Mouse (Mus musculus): ENCODE results near the gene Cyp4x1. TPM values are rescaled to one million over a fixed set of nuclear protein-coding genes. Genes with fewer than 3 reads are reported as not detected.

The Cyp4x1 gene
- polyA plus RNA-seq (2014; fragmentation: Illumina TruSeq; extraction: RNeasy Lipid Tissue Mini Kit (QIAGEN cat#74804); ENCODE audit: low read depth, low replicate concordance), result not detected

DNA sequence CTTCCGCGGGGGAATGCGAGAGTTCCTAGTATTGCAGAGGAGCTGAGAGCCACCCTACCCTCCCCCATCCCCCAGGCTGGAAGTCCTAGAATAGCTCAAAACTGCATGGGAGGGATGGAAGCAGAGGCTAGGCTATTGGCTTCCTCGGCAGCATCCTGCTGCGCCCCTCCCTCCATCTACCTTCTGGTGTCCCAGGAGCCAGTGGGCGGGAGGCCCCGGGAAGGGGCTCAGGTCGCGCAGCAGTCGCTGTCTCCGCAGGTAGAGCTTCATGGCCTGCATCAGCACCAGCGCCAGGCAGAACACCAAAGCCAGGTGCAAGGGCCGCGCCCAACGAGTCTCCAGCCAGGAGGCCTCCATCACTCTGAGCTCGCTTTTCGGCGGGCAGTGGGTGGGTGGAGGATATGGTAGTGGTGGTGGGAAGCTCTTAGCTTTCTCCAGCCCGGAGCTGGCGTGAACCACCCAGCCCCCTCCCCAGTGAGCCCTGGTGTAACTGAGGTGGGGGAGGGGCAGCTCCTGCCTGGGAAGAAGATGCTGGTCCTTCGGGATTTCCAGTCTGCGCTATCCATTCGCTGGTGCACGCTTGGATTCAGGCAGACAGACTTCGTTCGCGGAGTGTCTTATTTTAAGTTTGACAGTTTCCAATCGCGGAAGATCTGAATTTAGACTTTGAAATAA, at the start of gene Cyp4x1:
Cyp4x1 (minus strand) TSS at position 661 of the 675 bp plus-strand sequence.

DNA sequence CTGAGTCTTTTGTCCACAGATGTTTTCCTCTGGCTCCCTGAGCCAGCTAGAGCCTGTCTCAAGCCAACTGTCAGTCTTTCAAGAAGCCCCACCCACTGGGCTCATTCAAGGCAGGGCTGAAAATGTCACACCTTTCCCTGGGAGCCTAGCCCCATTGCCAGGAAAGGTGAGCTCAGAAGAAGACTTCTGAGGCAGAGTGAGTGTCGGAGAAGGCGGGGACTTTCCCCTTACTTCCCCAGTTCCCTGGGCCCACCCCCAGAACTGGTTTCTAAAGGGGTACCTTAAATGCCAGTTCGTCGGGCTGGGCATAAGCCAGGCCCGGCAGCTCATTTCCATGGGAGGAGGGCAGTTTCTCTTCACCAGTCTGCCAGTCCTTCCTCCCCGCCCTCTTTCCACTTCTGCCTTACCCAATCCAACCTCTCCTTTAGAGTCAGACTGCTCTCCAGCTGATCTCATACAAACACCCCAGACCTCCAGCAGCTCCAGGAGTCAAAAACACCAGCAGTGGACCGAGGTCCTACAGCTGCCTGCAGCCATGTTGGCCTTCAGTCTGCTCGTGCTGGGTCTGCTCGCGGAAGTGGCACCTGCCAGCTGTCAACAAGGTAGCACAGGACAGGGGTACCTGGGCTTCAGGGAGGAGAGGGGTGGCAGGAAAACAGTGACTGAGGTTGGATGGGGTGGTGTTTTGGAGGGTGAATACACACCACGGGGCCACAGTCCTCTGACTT, 45.3 kb downstream of the Cyp4x1 start, which contains the start of gene Pdzk1ip1:
Pdzk1ip1 (plus strand) TSS at position 98 of the 728 bp plus-strand sequence.

GRCm38 (mm10) chr4:115056371-115056920, 77.6 kb downstream of the Cyp4x1 start, which contains the start of gene Tal1:
Tal1 (plus strand) TSS chr4:115056426.

Other genes with a start within 250 kb of the Cyp4x1 start
- gene Foxd2, start 225.4 kb downstream of the Cyp4x1 start, polyA plus RNA-seq (2014; fragmentation: Illumina TruSeq; extraction: RNeasy Lipid Tissue Mini Kit (QIAGEN cat#74804); ENCODE audit: low read depth, low replicate concordance), result 0.77 TPM
- gene Foxe3, start 208.3 kb downstream of the Cyp4x1 start, polyA plus RNA-seq (2014; fragmentation: Illumina TruSeq; extraction: RNeasy Lipid Tissue Mini Kit (QIAGEN cat#74804); ENCODE audit: low read depth, low replicate concordance), result not detected
- 613 TPM for gene Cmpk1, start 147.0 kb downstream of the Cyp4x1 start, polyA plus RNA-seq (2014; fragmentation: Illumina TruSeq; extraction: RNeasy Lipid Tissue Mini Kit (QIAGEN cat#74804); ENCODE audit: low read depth, low replicate concordance)
- gene Stil, start 134.1 kb downstream of the Cyp4x1 start, polyA plus RNA-seq (2014; fragmentation: Illumina TruSeq; extraction: RNeasy Lipid Tissue Mini Kit (QIAGEN cat#74804); ENCODE audit: low read depth, low replicate concordance), result 0.53 TPM
- 1.4 TPM for gene Tal1, start 77.9 kb downstream of the Cyp4x1 start, polyA plus RNA-seq (2014; fragmentation: Illumina TruSeq; extraction: RNeasy Lipid Tissue Mini Kit (QIAGEN cat#74804); ENCODE audit: low read depth, low replicate concordance)
- 82.1 TPM for gene Pdzk1ip1, start 45.6 kb downstream of the Cyp4x1 start, polyA plus RNA-seq (2014; fragmentation: Illumina TruSeq; extraction: RNeasy Lipid Tissue Mini Kit (QIAGEN cat#74804); ENCODE audit: low read depth, low replicate concordance)
- gene Cyp4a29, start 107.8 kb upstream of the Cyp4x1 start, polyA plus RNA-seq (2014; fragmentation: Illumina TruSeq; extraction: RNeasy Lipid Tissue Mini Kit (QIAGEN cat#74804); ENCODE audit: low read depth, low replicate concordance), result not detected
- gene Cyp4a12a, start 164.8 kb upstream of the Cyp4x1 start, polyA plus RNA-seq (2014; fragmentation: Illumina TruSeq; extraction: RNeasy Lipid Tissue Mini Kit (QIAGEN cat#74804); ENCODE audit: low read depth, low replicate concordance), result 9.2 TPM

Measured in kidney, adult 10 weeks (tissue).